Comparison of ENCODE assay signal across 16 mouse cellular contexts in genomic region chr7:67162135-67162534, GRCm38 (mm10).
"Had no signal": no experiment of that assay in that cellular context is flagged by ENCODE, and none has a peak within 500 bp of the region (broad histone marks: within the 10 kb centered on the region; RNA-seq: fewer than 3 reads in every experiment).

No protein-coding gene starts in this region.

- DNase-seq: cerebellum, adult 8-10 months; cerebellum, adult 9-10 months; cerebellum, adult 9-11 months; cerebellum, postnatal 10 days; cerebellum, postnatal 25 days; cerebellum, postnatal 36 days; embryo, embryonic 11 days; forebrain, postnatal 0 days; gastrocnemius, adult 2 months; gastrocnemius, postnatal 10 days; gastrocnemius, postnatal 14 days; gastrocnemius, postnatal 25 days; gastrocnemius, postnatal 36 days; heart, adult 11 months; heart, adult 18-20 months; heart, adult 2 months had no signal
